Mouse (Mus musculus) NIH3T3 (cell line): ENCODE results near the gene Cyp8b1.

ENCODE experiments used
- DNase-seq: peaks from one replicate; pipeline ENCODE4 v3.0.0-alpha.2; 2012; ENCODE audit warnings: low read depth

Gene Cyp8b1

GRCm38 (mm10) chr9:121915056-121915455 lies 1.0 kb downstream of the Cyp8b1 start:
- DNase-seq: no peak

GRCm38 (mm10) chr9:121914226-121914757 lies 1.8 kb downstream of the Cyp8b1 start:
- DNase-seq: peak; percentile 79

GRCm38 (mm10) chr9:121912786-121913185 lies 3.3 kb downstream of the Cyp8b1 start:
- no peak for DNase-seq

- DNase-seq: no peak
Measured at GRCm38 (mm10) chr9:121911196-121911595, 4.9 kb downstream of the Cyp8b1 start.

- no peak for DNase-seq
Measured at GRCm38 (mm10) chr9:121909635-121910034, 6.5 kb downstream of the Cyp8b1 start.

GRCm38 (mm10) chr9:121908321-121908720 lies 7.8 kb downstream of the Cyp8b1 start:
- DNase-seq: no peak

- no peak for DNase-seq
Measured at GRCm38 (mm10) chr9:121907356-121908070, 8.6 kb downstream of the Cyp8b1 start.

- DNase-seq: no peak
Measured at GRCm38 (mm10) chr9:121906456-121906855, 9.6 kb downstream of the Cyp8b1 start.

GRCm38 (mm10) chr9:121905556-121906185 lies 10.4 kb downstream of the Cyp8b1 start:
- peak; percentile 17 for DNase-seq

GRCm38 (mm10) chr9:121904946-121905345 lies 11.2 kb downstream of the Cyp8b1 start:
- DNase-seq: no peak

- DNase-seq: no peak
Measured at GRCm38 (mm10) chr9:121904319-121904718, 11.8 kb downstream of the Cyp8b1 start.

GRCm38 (mm10) chr9:121903476-121904305 lies 12.4 kb downstream of the Cyp8b1 start:
- DNase-seq: no peak

GRCm38 (mm10) chr9:121901710-121902700 lies 14.1 kb downstream of the Cyp8b1 start:
- no peak for DNase-seq

- no peak for DNase-seq
Measured at GRCm38 (mm10) chr9:121900282-121900855, 15.7 kb downstream of the Cyp8b1 start.

GRCm38 (mm10) chr9:121899306-121899705 lies 16.8 kb downstream of the Cyp8b1 start:
- DNase-seq: no peak

GRCm38 (mm10) chr9:121898245-121898644 lies 17.9 kb downstream of the Cyp8b1 start, which contains the start of gene Ackr2:
Gene Ackr2 (plus strand): TSS chr9:121898355.
- no peak for DNase-seq

- DNase-seq: no peak
Measured at GRCm38 (mm10) chr9:121896820-121897219, 19.3 kb downstream of the Cyp8b1 start.

GRCm38 (mm10) chr9:121895392-121895993 lies 20.6 kb downstream of the Cyp8b1 start:
- no peak for DNase-seq

- DNase-seq: no peak
Measured at GRCm38 (mm10) chr9:121894447-121894846, 21.7 kb downstream of the Cyp8b1 start.

- DNase-seq: no peak
Measured at GRCm38 (mm10) chr9:121892057-121892687, 23.9 kb downstream of the Cyp8b1 start.
